Mouse (Mus musculus) lung, embryonic 14.5 days (tissue): Measurements from ENCODE around the gene Dpt. TPM values are rescaled to one million over a fixed set of nuclear protein-coding genes. Genes with fewer than 3 reads are reported as not detected.
"Not testable (repeated sequence)": the region's sequence is repeated elsewhere in the genome, so short reads cannot be mapped to it uniquely, and the experiment has no call there.

ENCODE experiments used
- ATAC-seq: fragments of 200-750 bp; cut with Nextera tagmentation; 2 replicates; pipeline ENCODE4 v1.8.0; 2017; ENCODE audit warnings: mild to moderate bottlenecking, moderate TSS enrichment, moderate library complexity; ENCODE audit not compliant: insufficient read depth
- DNase-seq: peaks from one replicate; pipeline ENCODE4 v3.0.0-alpha.2; 2015
- H3K27ac ChIP-seq: fragments of 300-500 bp; sonication (generic); 2 replicates; pipeline ENCODE4 v1.5.1; 2014; ENCODE audit warnings: low read depth, mild to moderate bottlenecking, moderate library complexity
- H3K27me3 ChIP-seq: fragments of 300-500 bp; sonication (generic); 2 replicates; pipeline ENCODE4 v1.6.1; 2014; ENCODE audit warnings: low read length, control low read depth; ENCODE audit not compliant: insufficient read depth
- H3K36me3 ChIP-seq: fragments of 300-500 bp; sonication (generic); 2 replicates; pipeline ENCODE4 v1.6.1; 2014; ENCODE audit warnings: control low read depth; ENCODE audit not compliant: insufficient read depth
- H3K4me1 ChIP-seq: fragments of 300-500 bp; sonication (generic); 2 replicates; pipeline ENCODE4 v1.6.1; 2014; ENCODE audit warnings: antibody characterized with exemption, control low read depth; ENCODE audit not compliant: insufficient read depth
- H3K4me2 ChIP-seq: fragments of 300-500 bp; sonication (generic); 2 replicates; pipeline ENCODE4 v1.6.1; 2014; ENCODE audit warnings: mild to moderate bottlenecking
- H3K4me3 ChIP-seq: fragments of 300-500 bp; sonication (generic); 2 replicates; pipeline ENCODE4 v1.5.1; 2014; ENCODE audit warnings: low read depth, low read length
- H3K9ac ChIP-seq: fragments of 300-500 bp; sonication (generic); 2 replicates; pipeline ENCODE4 v1.6.1; 2014
- H3K9me3 ChIP-seq: fragments of 300-500 bp; sonication (generic); 2 replicates; pipeline ENCODE4 v1.6.1; 2016; ENCODE audit warnings: low read depth, low read length, control low read depth
- CTCF ChIP-seq: IDR thresholded peaks from 2 replicates; pipeline ENCODE4 v1.5.1; 2016; ENCODE audit warnings: antibody characterized with exemption, low read depth
- WGBS: fragments of 180-500 bp; shearing (Covaris S2); extraction: QIAGEN DNeasy Blood & Tissue Kit; methylation state at CpG from one replicate; pipeline ENCODE4 v1.1.7; 2014; 5-methylcytosine and 5-hydroxymethylcytosine counted together
- polyA plus RNA-seq: library from polyadenylated mRNA; unstranded; fragments of >200 nt; fragmentation: Nextera tagmentation; extraction: Ambion mirVana; gene quantifications from 2 replicates; pipeline ENCODE4 v1.2.1, GENCODE M21; 2014

Gene Dpt
- polyA plus RNA-seq, 1 experiment from 2014 or later: 1.3 TPM

GRCm38 (mm10) chr1:164848616-164849265, 52.3 kb downstream of the Dpt start:
- H3K4me2 ChIP-seq: no peak overlapping the region

GRCm38 (mm10) chr1:164855700-164856099, 59.3 kb downstream of the Dpt start:
- not testable (repeated sequence) for H3K4me3 ChIP-seq, H3K4me1 ChIP-seq, H3K9ac ChIP-seq, H3K27ac ChIP-seq, H3K27me3 ChIP-seq, ATAC-seq, H3K4me2 ChIP-seq, H3K36me3 ChIP-seq, H3K9me3 ChIP-seq
- WGBS: 26% methylated on average over 2 of the region's 2 CpGs
- DNase-seq: peak; percentile 39

More at GRCm38 (mm10) chr1:164848616-164849265, 52.3 kb downstream of the Dpt start:
- 80% methylated on average over 7 of the region's 7 CpGs for WGBS
- ATAC-seq (no peak), DNase-seq (no peak)
- Histone ChIP-seq H3K36me3 (no peaks in the 10 kb centered on the region), H3K4me3 (no peak overlapping the region), H3K4me1 (no peaks in the 10 kb centered on the region), H3K27ac (no peak overlapping the region), H3K27me3 (no peaks in the 10 kb centered on the region), H3K9ac (no peak overlapping the region), H3K9me3 (no peaks in the 10 kb centered on the region)
- TF ChIP-seq CTCF: no peak

GRCm38 (mm10) chr1:164859952-164860351, 63.5 kb downstream of the Dpt start:
- 71% methylated on average over 11 of the region's 11 CpGs for WGBS
- no peaks in the 10 kb centered on the region for H3K4me1 ChIP-seq

GRCm38 (mm10) chr1:164860782-164861181, 64.3 kb downstream of the Dpt start:
- DNase-seq (no peak), ATAC-seq (no peak)
- TF ChIP-seq CTCF: no peak
- H3K27ac ChIP-seq: no peak overlapping the region
- no peaks in the 10 kb centered on the region for H3K4me1 ChIP-seq
- H3K9ac ChIP-seq: no peak overlapping the region
- no peaks in the 10 kb centered on the region for H3K27me3 ChIP-seq
- no peak overlapping the region for H3K4me2 ChIP-seq
- 88% methylated on average over 2 of the region's 2 CpGs for WGBS
- H3K9me3 ChIP-seq: no peaks in the 10 kb centered on the region
- H3K36me3 ChIP-seq: no peaks in the 10 kb centered on the region
- no peak overlapping the region for H3K4me3 ChIP-seq

More at GRCm38 (mm10) chr1:164859952-164860351, 63.5 kb downstream of the Dpt start:
- no peak for TF ChIP-seq CTCF
- H3K27ac ChIP-seq: no peak overlapping the region
- no peaks in the 10 kb centered on the region for H3K27me3 ChIP-seq
- H3K9me3 ChIP-seq: no peaks in the 10 kb centered on the region
- DNase-seq: no peak
- H3K9ac ChIP-seq: no peak overlapping the region
- H3K4me2 ChIP-seq: no peak overlapping the region
- no peaks in the 10 kb centered on the region for H3K36me3 ChIP-seq
- no peak; the same call in 1 of the 2 replicates for ATAC-seq
- no peak overlapping the region for H3K4me3 ChIP-seq

- H3K27ac ChIP-seq: no peak overlapping the region
- no peak overlapping the region for H3K4me2 ChIP-seq
- H3K27me3 ChIP-seq: no peaks in the 10 kb centered on the region
- no peaks in the 10 kb centered on the region for H3K4me1 ChIP-seq
- no peak overlapping the region for H3K4me3 ChIP-seq
- 75% methylated on average over 4 of the region's 4 CpGs for WGBS
- H3K9me3 ChIP-seq: no peaks in the 10 kb centered on the region
- TF ChIP-seq CTCF: no peak
- no peak for ATAC-seq
- H3K9ac ChIP-seq: no peak overlapping the region
- H3K36me3 ChIP-seq: no peaks in the 10 kb centered on the region
- no peak for DNase-seq
These were observed 65.1 kb downstream of the Dpt start for GRCm38 (mm10) chr1:164861501-164861900.

- Histone ChIP-seq H3K4me3 (no peak overlapping the region), H3K4me2 (no peak overlapping the region), H3K9ac (no peak overlapping the region), H3K36me3 (no peaks in the 10 kb centered on the region), H3K4me1 (no peaks in the 10 kb centered on the region), H3K27me3 (no peaks in the 10 kb centered on the region), H3K9me3 (no peaks in the 10 kb centered on the region), H3K27ac (no peak overlapping the region)
- 71% methylated on average over 12 of the region's 12 CpGs for WGBS
- DNase-seq (no peak), ATAC-seq (no peak)
- no peak for TF ChIP-seq CTCF
These were observed 66.8 kb downstream of the Dpt start for GRCm38 (mm10) chr1:164862946-164863883.

GRCm38 (mm10) chr1:164864666-164865065, 68.2 kb downstream of the Dpt start:
- no peak for TF ChIP-seq CTCF
- Histone ChIP-seq H3K27me3 (no peaks in the 10 kb centered on the region), H3K9me3 (no peaks in the 10 kb centered on the region), H3K4me1 (no peaks in the 10 kb centered on the region), H3K36me3 (no peaks in the 10 kb centered on the region), H3K9ac (no peak overlapping the region), H3K4me2 (no peak overlapping the region), H3K4me3 (no peak overlapping the region), H3K27ac (no peak overlapping the region)
- ATAC-seq: no peak
- no peak for DNase-seq
- WGBS: 75% methylated on average over 3 of the region's 3 CpGs
